Mouse (Mus musculus): ENCODE data around the gene Tnfaip1. TPM values are rescaled to one million over a fixed set of nuclear protein-coding genes. Genes with fewer than 3 reads are reported as not detected.

Gene Tnfaip1
- total and polyA plus RNA-seq, 3 experiments, result 19.5 to 44.9 (median 24.6) TPM

GRCm38 (mm10) chr11:78536690-78537084, 555 bp upstream of the Tnfaip1 start:
- peak overlapping the region; percentile 15 for H3K27ac ChIP-seq (ENCODE audit: insufficient read depth, low read depth)
- peak overlapping the region; percentile 77 for H3K9ac ChIP-seq (ENCODE audit: insufficient read depth, low read depth)
- H3K27me3 ChIP-seq (replicated peaks), result no peaks in the 10 kb centered on the region
- in situ Hi-C loops (cut with MboI; ENCODE audit: low pct_ligation_motif_present, low pct_unique_long_range_greater_than_20kb, low sequenced_read_pairs), result no loop called here
- peaks cover 64% of the 10 kb centered on the region for H3K79me2 ChIP-seq (replicated peaks; ENCODE audit: control insufficient read depth, extremely low read depth, insufficient read depth, poor library complexity, severe bottlenecking)
- no peaks in the 10 kb centered on the region for H3K9me3 ChIP-seq (replicated peaks; ENCODE audit: low read length)
- TF ChIP-seq HCFC1 (IDR thresholded peaks at IDR 0.05; ENCODE audit: low read depth, low read length), result no peak
- TF ChIP-seq NRF1 (IDR thresholded peaks at IDR 0.05; ENCODE audit: low read depth, low read length), result no peak
- TF ChIP-seq MAFK (IDR thresholded peaks at IDR 0.05; ENCODE audit: insufficient replicate concordance, low read length), result no peak
- no peak for TF ChIP-seq RAD21 (IDR thresholded peaks at IDR 0.05; ENCODE audit: low read depth, low read length)
- no peak for TF ChIP-seq MYC (IDR thresholded peaks at IDR 0.05; ENCODE audit: low read depth, low read length)
- TF ChIP-seq SIN3A (IDR thresholded peaks at IDR 0.05; ENCODE audit: low read length), result no peak
- no peak for TF ChIP-seq ZMIZ1 (IDR thresholded peaks at IDR 0.05; ENCODE audit: low read depth, low read length)
- H3K4me2 ChIP-seq (ENCODE audit: insufficient read depth, low read depth, poor library complexity, severe bottlenecking), result peak overlapping the region; percentile 95
- peak overlapping the region; percentile 70 to 86 (median 86) for H3K4me3 ChIP-seq (replicated peaks in 1 of 3; ENCODE audit: low read depth in 2 of 3, low read length in 2 of 3, poor library complexity in 1 of 3)
- dilution Hi-C loops (cut with MboI; ENCODE audit: extremely low pct_ligation_motif_present, extremely low pct_unique_long_range_greater_than_20kb, low sequenced_read_pairs), result no loop called here
- peaks cover 14 to 42% of the 10 kb centered on the region in 2 experiments for H3K4me1 ChIP-seq (ENCODE audit: control insufficient read depth in 1 of 2, insufficient read depth in 2 of 2)
- peaks cover 29 to 53% of the 10 kb centered on the region in 2 experiments for H3K36me3 ChIP-seq (replicated peaks in 1 of 2; ENCODE audit: control insufficient read depth in 1 of 2, insufficient read depth in 1 of 2, low read length in 1 of 2)
- DNase-seq (ENCODE audit: extremely low read depth), result no peak

- TF ChIP-seq MXI1 (IDR thresholded peaks at IDR 0.05; ENCODE audit: low read depth, low read length) (peak; percentile 93), UBTF (IDR thresholded peaks at IDR 0.05; ENCODE audit: low read depth, low read length) (no peak), POLR2AphosphoS2 (IDR thresholded peaks at IDR 0.05; ENCODE audit: low read depth, low read length) (no peak), JUND (conservative IDR thresholded peaks at IDR 0.05; ENCODE audit: low read depth, low read length) (peak; percentile 69), MAX (IDR thresholded peaks at IDR 0.05; ENCODE audit: low read length) (peak; percentile 62), KAT2A (IDR thresholded peaks at IDR 0.05; ENCODE audit: insufficient replicate concordance, low read length) (no peak), E2F4 (IDR thresholded peaks at IDR 0.05; ENCODE audit: insufficient replicate concordance, low read depth, low read length) (peak; percentile 51; the same call in 1 of the 2 replicates), SMC3 (IDR thresholded peaks at IDR 0.05; ENCODE audit: low read depth, low read length) (0 out of 2 replicates have a peak, but pooled peaks have one; percentile 2), CHD1 (IDR thresholded peaks at IDR 0.05; ENCODE audit: low read depth, low read length) (no peak), IRF4 (IDR thresholded peaks at IDR 0.05; ENCODE audit: low read depth, low read length) (no peak), ETS1 (conservative IDR thresholded peaks at IDR 0.05; ENCODE audit: low read depth, low read length) (no peak; the same call in 1 of the 2 replicates), PAX5 (IDR thresholded peaks at IDR 0.05; ENCODE audit: low read length) (no peak), JUN (IDR thresholded peaks at IDR 0.05; ENCODE audit: insufficient read depth, low read depth, low read length) (peak; percentile 70), TBP (conservative IDR thresholded peaks at IDR 0.05; ENCODE audit: low read depth, low read length) (0 out of 2 replicates have a peak, but pooled peaks have one; percentile 5), BHLHE40 (IDR thresholded peaks at IDR 0.05; ENCODE audit: low read depth, low read length) (peak; percentile 45; the same call in 1 of the 2 replicates), ZMIZ1 (IDR thresholded peaks at IDR 0.05; ENCODE audit: low read depth, low read length) (no peak; the same call in 1 of the 2 replicates), MYC (IDR thresholded peaks at IDR 0.05; ENCODE audit: low read depth, low read length) (peak; percentile 76), EP300 (IDR thresholded peaks at IDR 0.05; ENCODE audit: low read length) (peak; percentile 42; the same call in 1 of the 2 replicates), ELF1 (IDR thresholded peaks at IDR 0.05; ENCODE audit: low read depth, low read length) (0 out of 2 replicates have a peak, but pooled peaks have one; percentile 24), NRF1 (IDR thresholded peaks at IDR 0.05; ENCODE audit: low read depth, low read length) (no peak), POLR2A (IDR thresholded peaks at IDR 0.05; ENCODE audit: low read depth, low read length) (no peak), MAFK (IDR thresholded peaks at IDR 0.05; ENCODE audit: insufficient replicate concordance, low read length) (no peak), MEF2A (IDR thresholded peaks at IDR 0.05; ENCODE audit: borderline replicate concordance, low read depth, low read length) (no peak), RCOR1 (conservative IDR thresholded peaks at IDR 0.05; ENCODE audit: low read depth, low read length) (no peak), SIN3A (IDR thresholded peaks at IDR 0.05; ENCODE audit: low read length) (no peak; the same call in 1 of the 2 replicates)
- no peaks in the 10 kb centered on the region for H3K9me3 ChIP-seq (replicated peaks; ENCODE audit: low read length)
- dilution Hi-C loops (cut with MboI; ENCODE audit: extremely low pct_ligation_motif_present, extremely low pct_unique_long_range_greater_than_20kb, low sequenced_read_pairs), result no loop called here
Observed at GRCm38 (mm10) chr11:78535376-78536079, 604 bp downstream of the Tnfaip1 start.

More at GRCm38 (mm10) chr11:78535376-78536079, 604 bp downstream of the Tnfaip1 start:
- Histone ChIP-seq H3K36me3 (replicated peaks in 1 of 2; ENCODE audit: control insufficient read depth in 1 of 2, insufficient read depth in 1 of 2, low read length in 1 of 2) (peaks cover 23 to 51% of the 10 kb centered on the region in 2 experiments), H3K4me1 (ENCODE audit: control insufficient read depth in 1 of 2, insufficient read depth in 2 of 2) (peaks cover 14 to 42% of the 10 kb centered on the region in 2 experiments), H3K27me3 (replicated peaks) (no peaks in the 10 kb centered on the region), H3K79me2 (replicated peaks; ENCODE audit: control insufficient read depth, extremely low read depth, insufficient read depth, poor library complexity, severe bottlenecking) (peaks cover 75% of the 10 kb centered on the region), H3K4me3 (replicated peaks in 1 of 3; ENCODE audit: low read depth in 2 of 3, low read length in 2 of 3, poor library complexity in 1 of 3) (peak overlapping the region; percentile 70 to 79 (median 72)), H3K4me2 (ENCODE audit: insufficient read depth, low read depth, poor library complexity, severe bottlenecking) (peak overlapping the region; percentile 96), H3K9ac (ENCODE audit: insufficient read depth, low read depth) (peak overlapping the region; percentile 64), H3K27ac (ENCODE audit: insufficient read depth, low read depth) (peak overlapping the region; percentile 72)
- DNase-seq (ENCODE audit: extremely low read depth), result peak; percentile 88
- in situ Hi-C loops (cut with MboI; ENCODE audit: low pct_ligation_motif_present, low pct_unique_long_range_greater_than_20kb, low sequenced_read_pairs), result no loop called here
